Mouse (Mus musculus): ENCODE data around the gene Gm45021. TPM values are rescaled to one million over a fixed set of nuclear protein-coding genes. Genes with fewer than 3 reads are reported as not detected.

Gm45021 gene
- total and polyA plus RNA-seq, 3 experiments = not detected

- no peak for DNase-seq (ENCODE audit: low spot score)
- Histone ChIP-seq H3K27me3 (ENCODE audit: insufficient read depth, low read length) (peaks cover 9% of the 10 kb centered on the region), H3K4me3 (ENCODE audit: low read depth, low read length) (no peak overlapping the region), H3K9me3 (replicated peaks) (no peaks in the 10 kb centered on the region), H3K36me3 (replicated peaks) (no peaks in the 10 kb centered on the region), H3K4me1 (ENCODE audit: insufficient read depth, low read depth, low read length) (no peaks in the 10 kb centered on the region)
- no peak for ATAC-seq (ENCODE audit: extremely low read depth, insufficient number of reproducible peaks, low FRiP score, poor library complexity, severe bottlenecking)
- TF ChIP-seq CTCF (IDR thresholded peaks at IDR 0.05; ENCODE audit: low read depth, low read length) (no peak), TAL1 (conservative IDR thresholded peaks at IDR 0.05; ENCODE audit: low read depth, low read length) (no peak), GATA2 (IDR thresholded peaks at IDR 0.05; ENCODE audit: borderline replicate concordance, low read depth, low read length) (no peak), POLR2AphosphoS5 (IDR thresholded peaks at IDR 0.05; ENCODE audit: insufficient replicate concordance, low read depth, low read length) (no peak), GATA1 (IDR thresholded peaks at IDR 0.05; ENCODE audit: borderline replicate concordance, low read length) (no peak)
Measured at GRCm38 (mm10) chr6:48647611-48648010, 58.2 kb downstream of the Gm45021 start.

GRCm38 (mm10) chr6:48648779-48649178 lies 59.4 kb downstream of the Gm45021 start:
- Histone ChIP-seq H3K4me1 (ENCODE audit: insufficient read depth, low read depth, low read length) (no peaks in the 10 kb centered on the region), H3K9me3 (replicated peaks) (no peaks in the 10 kb centered on the region), H3K4me3 (ENCODE audit: low read depth, low read length) (no peak overlapping the region), H3K36me3 (replicated peaks) (no peaks in the 10 kb centered on the region), H3K27me3 (ENCODE audit: insufficient read depth, low read length) (peaks cover 9% of the 10 kb centered on the region)
- DNase-seq (ENCODE audit: low spot score) = no peak
- ATAC-seq (ENCODE audit: extremely low read depth, insufficient number of reproducible peaks, low FRiP score, poor library complexity, severe bottlenecking) = no peak
- TF ChIP-seq GATA2 (IDR thresholded peaks at IDR 0.05; ENCODE audit: borderline replicate concordance, low read depth, low read length) = no peak
- no peak for TF ChIP-seq CTCF (IDR thresholded peaks at IDR 0.05; ENCODE audit: low read depth, low read length)
- no peak for TF ChIP-seq POLR2AphosphoS5 (IDR thresholded peaks at IDR 0.05; ENCODE audit: insufficient replicate concordance, low read depth, low read length)
- no peak for TF ChIP-seq GATA1 (IDR thresholded peaks at IDR 0.05; ENCODE audit: borderline replicate concordance, low read length)
- TF ChIP-seq TAL1 (conservative IDR thresholded peaks at IDR 0.05; ENCODE audit: low read depth, low read length) = no peak

GRCm38 (mm10) chr6:48650041-48650440 lies 60.6 kb downstream of the Gm45021 start:
- no peak overlapping the region for H3K4me3 ChIP-seq (ENCODE audit: low read depth, low read length)
- no peaks in the 10 kb centered on the region for H3K36me3 ChIP-seq (replicated peaks)
- ATAC-seq (ENCODE audit: extremely low read depth, insufficient number of reproducible peaks, low FRiP score, poor library complexity, severe bottlenecking) = no peak
- no peaks in the 10 kb centered on the region for H3K4me1 ChIP-seq (ENCODE audit: insufficient read depth, low read depth, low read length)
- H3K27me3 ChIP-seq (ENCODE audit: insufficient read depth, low read length) = peaks cover 7% of the 10 kb centered on the region
- DNase-seq (ENCODE audit: low spot score) = no peak
- H3K9me3 ChIP-seq (replicated peaks) = no peaks in the 10 kb centered on the region
- no peak for TF ChIP-seq TAL1 (conservative IDR thresholded peaks at IDR 0.05; ENCODE audit: low read depth, low read length)
- no peak for TF ChIP-seq CTCF (IDR thresholded peaks at IDR 0.05; ENCODE audit: low read depth, low read length)
- no peak for TF ChIP-seq POLR2AphosphoS5 (IDR thresholded peaks at IDR 0.05; ENCODE audit: insufficient replicate concordance, low read depth, low read length)
- TF ChIP-seq GATA2 (IDR thresholded peaks at IDR 0.05; ENCODE audit: borderline replicate concordance, low read depth, low read length) = no peak
- TF ChIP-seq GATA1 (IDR thresholded peaks at IDR 0.05; ENCODE audit: borderline replicate concordance, low read length) = no peak

GRCm38 (mm10) chr6:48658721-48659120 lies 69.3 kb downstream of the Gm45021 start:
- Histone ChIP-seq H3K4me3 (ENCODE audit: low read depth, low read length) (no peak overlapping the region), H3K27me3 (ENCODE audit: insufficient read depth, low read length) (peaks cover 9% of the 10 kb centered on the region), H3K36me3 (replicated peaks) (no peaks in the 10 kb centered on the region), H3K4me1 (ENCODE audit: insufficient read depth, low read depth, low read length) (no peaks in the 10 kb centered on the region), H3K9me3 (replicated peaks) (no peaks in the 10 kb centered on the region)
- ATAC-seq (ENCODE audit: extremely low read depth, insufficient number of reproducible peaks, low FRiP score, poor library complexity, severe bottlenecking) = no peak
- no peak for DNase-seq (ENCODE audit: low spot score)
- TF ChIP-seq CTCF (IDR thresholded peaks at IDR 0.05; ENCODE audit: low read depth, low read length) (no peak), GATA1 (IDR thresholded peaks at IDR 0.05; ENCODE audit: borderline replicate concordance, low read length) (no peak), TAL1 (conservative IDR thresholded peaks at IDR 0.05; ENCODE audit: low read depth, low read length) (no peak), POLR2AphosphoS5 (IDR thresholded peaks at IDR 0.05; ENCODE audit: insufficient replicate concordance, low read depth, low read length) (no peak), GATA2 (IDR thresholded peaks at IDR 0.05; ENCODE audit: borderline replicate concordance, low read depth, low read length) (no peak)

Other genes with a start within 250 kb of the Gm45021 start
- gene Krba1, start 194.0 kb upstream of the Gm45021 start, total RNA-seq (2014; fragmentation: Nextera tagmentation) = not detected in 2 replicates
- 0.12 and 0.33 TPM in 2 replicates for gene Krba1, start 194.0 kb upstream of the Gm45021 start, total RNA-seq (2017)
- gene Krba1, start 194.0 kb upstream of the Gm45021 start, polyA plus RNA-seq (2012) = not detected in 2 replicates
- gene Zfp467, start 143.8 kb upstream of the Gm45021 start, total RNA-seq (2014; fragmentation: Nextera tagmentation) = not detected in 2 replicates
- gene Zfp467, start 143.8 kb upstream of the Gm45021 start, total RNA-seq (2017) = 0.05 and 0.64 TPM in 2 replicates
- 0.02 and 0.07 TPM in 2 replicates for gene Zfp467, start 143.8 kb upstream of the Gm45021 start, polyA plus RNA-seq (2012)
- gene Sspo, start 141.4 kb upstream of the Gm45021 start, total RNA-seq (2014; fragmentation: Nextera tagmentation) = not detected in 2 replicates
- under 0.01 TPM in 1 of 2 replicates, not detected in the other for gene Sspo, start 141.4 kb upstream of the Gm45021 start, total RNA-seq (2017)
- not detected in 2 replicates for gene Sspo, start 141.4 kb upstream of the Gm45021 start, polyA plus RNA-seq (2012)
- gene Atp6v0e2, start 52.0 kb upstream of the Gm45021 start, total RNA-seq (2014; fragmentation: Nextera tagmentation) = not detected in 2 replicates
- 0.06 and 0.55 TPM in 2 replicates for gene Atp6v0e2, start 52.0 kb upstream of the Gm45021 start, total RNA-seq (2017)
- gene Atp6v0e2, start 52.0 kb upstream of the Gm45021 start, polyA plus RNA-seq (2012) = not detected in 2 replicates
- gene Lrrc61, start 34.8 kb upstream of the Gm45021 start, total RNA-seq (2014; fragmentation: Nextera tagmentation) = not detected in 2 replicates
- 0.05 and 0.06 TPM in 2 replicates for gene Lrrc61, start 34.8 kb upstream of the Gm45021 start, total RNA-seq (2017)
- gene Lrrc61, start 34.8 kb upstream of the Gm45021 start, polyA plus RNA-seq (2012) = not detected in 2 replicates
- gene Rarres2, start 16.8 kb upstream of the Gm45021 start, total RNA-seq (2014; fragmentation: Nextera tagmentation) = not detected in 2 replicates
- 0.06 and 0.11 TPM in 2 replicates for gene Rarres2, start 16.8 kb upstream of the Gm45021 start, total RNA-seq (2017)
- gene Rarres2, start 16.8 kb upstream of the Gm45021 start, polyA plus RNA-seq (2012) = not detected in 2 replicates
- not detected in 2 replicates for gene Repin1, start 4.3 kb downstream of the Gm45021 start, total RNA-seq (2014; fragmentation: Nextera tagmentation)
- 0.27 TPM in 1 of 2 replicates, not detected in the other for gene Repin1, start 4.3 kb downstream of the Gm45021 start, total RNA-seq (2017)
- not detected in 2 replicates for gene Repin1, start 4.3 kb downstream of the Gm45021 start, polyA plus RNA-seq (2012)
- gene Gm44965, start 4.3 kb downstream of the Gm45021 start, total RNA-seq (2014; fragmentation: Nextera tagmentation) = not detected in 2 replicates
- not detected in 2 replicates for gene Gm44965, start 4.3 kb downstream of the Gm45021 start, total RNA-seq (2017)
- not detected in 2 replicates for gene Gm44965, start 4.3 kb downstream of the Gm45021 start, polyA plus RNA-seq (2012)
- gene Zfp775, start 12.5 kb downstream of the Gm45021 start, total RNA-seq (2014; fragmentation: Nextera tagmentation) = not detected in 2 replicates
- gene Zfp775, start 12.5 kb downstream of the Gm45021 start, total RNA-seq (2017) = 0.06 and 0.11 TPM in 2 replicates
- not detected in 2 replicates for gene Zfp775, start 12.5 kb downstream of the Gm45021 start, polyA plus RNA-seq (2012)
- not detected in 2 replicates for gene AI854703, start 37.2 kb downstream of the Gm45021 start, total RNA-seq (2014; fragmentation: Nextera tagmentation)
- 0.11 TPM in 1 of 2 replicates, not detected in the other for gene AI854703, start 37.2 kb downstream of the Gm45021 start, total RNA-seq (2017)
- gene AI854703, start 37.2 kb downstream of the Gm45021 start, polyA plus RNA-seq (2012) = not detected in 2 replicates
- gene Gimap8, start 57.6 kb downstream of the Gm45021 start, total RNA-seq (2014; fragmentation: Nextera tagmentation) = not detected in 2 replicates
- gene Gimap8, start 57.6 kb downstream of the Gm45021 start, total RNA-seq (2017) = 0.05 TPM in 1 of 2 replicates, not detected in the other
- gene Gimap8, start 57.6 kb downstream of the Gm45021 start, polyA plus RNA-seq (2012) = not detected in 2 replicates
- 9.0 and 9.9 TPM in 2 replicates for gene Gimap9, start 86.5 kb downstream of the Gm45021 start, total RNA-seq (2014; fragmentation: Nextera tagmentation)
- 23.6 and 25.8 TPM in 2 replicates for gene Gimap9, start 86.5 kb downstream of the Gm45021 start, total RNA-seq (2017)
- 0.30 and 0.53 TPM in 2 replicates for gene Gimap9, start 86.5 kb downstream of the Gm45021 start, polyA plus RNA-seq (2012)
- gene Gimap4, start 94.9 kb downstream of the Gm45021 start, total RNA-seq (2014; fragmentation: Nextera tagmentation) = not detected in 2 replicates
- gene Gimap4, start 94.9 kb downstream of the Gm45021 start, total RNA-seq (2017) = not detected in 2 replicates
- gene Gimap4, start 94.9 kb downstream of the Gm45021 start, polyA plus RNA-seq (2012) = not detected in 2 replicates
- 0.44 TPM in 1 of 2 replicates, not detected in the other for gene Gimap6, start 118.6 kb downstream of the Gm45021 start, total RNA-seq (2014; fragmentation: Nextera tagmentation)
- gene Gimap6, start 118.6 kb downstream of the Gm45021 start, total RNA-seq (2017) = 0.87 and 0.99 TPM in 2 replicates
- gene Gimap6, start 118.6 kb downstream of the Gm45021 start, polyA plus RNA-seq (2012) = 0.03 and 0.11 TPM in 2 replicates
- not detected in 2 replicates for gene Gm28053, start 129.0 kb downstream of the Gm45021 start, total RNA-seq (2014; fragmentation: Nextera tagmentation)
- not detected in 2 replicates for gene Gm28053, start 129.0 kb downstream of the Gm45021 start, total RNA-seq (2017)
- not detected in 2 replicates for gene Gm28053, start 129.0 kb downstream of the Gm45021 start, polyA plus RNA-seq (2012)
- gene Gimap7, start 129.0 kb downstream of the Gm45021 start, total RNA-seq (2014; fragmentation: Nextera tagmentation) = not detected in 2 replicates
- 0.22 TPM in 1 of 2 replicates, not detected in the other for gene Gimap7, start 129.0 kb downstream of the Gm45021 start, total RNA-seq (2017)
- not detected in 2 replicates for gene Gimap7, start 129.0 kb downstream of the Gm45021 start, polyA plus RNA-seq (2012)
- gene Gimap1, start 149.4 kb downstream of the Gm45021 start, total RNA-seq (2014; fragmentation: Nextera tagmentation) = not detected in 2 replicates
- 0.06 TPM in 1 of 2 replicates, not detected in the other for gene Gimap1, start 149.4 kb downstream of the Gm45021 start, total RNA-seq (2017)
- gene Gimap1, start 149.4 kb downstream of the Gm45021 start, polyA plus RNA-seq (2012) = not detected in 2 replicates
- gene Gimap5, start 156.6 kb downstream of the Gm45021 start, total RNA-seq (2014; fragmentation: Nextera tagmentation) = not detected in 2 replicates
- 0.05 and 0.12 TPM in 2 replicates for gene Gimap5, start 156.6 kb downstream of the Gm45021 start, total RNA-seq (2017)
- gene Gimap5, start 156.6 kb downstream of the Gm45021 start, polyA plus RNA-seq (2012) = not detected in 2 replicates
- gene Gimap3, start 181.2 kb downstream of the Gm45021 start, total RNA-seq (2014; fragmentation: Nextera tagmentation) = not detected in 2 replicates
- 0.11 TPM in 1 of 2 replicates, not detected in the other for gene Gimap3, start 181.2 kb downstream of the Gm45021 start, total RNA-seq (2017)
- gene Gimap3, start 181.2 kb downstream of the Gm45021 start, polyA plus RNA-seq (2012) = not detected in 2 replicates

Data from G1E (cell line).